Mouse (Mus musculus) thymus, postnatal 4 days (tissue): ENCODE measurements at regions not wholly inside any gene's neighbourhood (a gene's known extent, or its start where the extent isn't known, plus 50 kb on each side); places are given as distances from the start of the nearest gene placed in this dataset.

ENCODE experiments used
- DNase-seq: peaks from one replicate; pipeline ENCODE4 v3.0.0; 2021

- no peak for DNase-seq
Measured at GRCm38 (mm10) chr4:75730798-75731400, 452.8 kb upstream of the Dmac1 start.

GRCm38 (mm10) chr4:75714652-75715051 is 436.5 kb upstream of the Dmac1 start:
- DNase-seq = no peak

- peak; percentile 11 for DNase-seq
Measured at GRCm38 (mm10) chr4:75713960-75714359, 435.9 kb upstream of the Dmac1 start.

- no peak for DNase-seq
Measured at GRCm38 (mm10) chr4:75700780-75701378, 422.8 kb upstream of the Dmac1 start.

DNA sequence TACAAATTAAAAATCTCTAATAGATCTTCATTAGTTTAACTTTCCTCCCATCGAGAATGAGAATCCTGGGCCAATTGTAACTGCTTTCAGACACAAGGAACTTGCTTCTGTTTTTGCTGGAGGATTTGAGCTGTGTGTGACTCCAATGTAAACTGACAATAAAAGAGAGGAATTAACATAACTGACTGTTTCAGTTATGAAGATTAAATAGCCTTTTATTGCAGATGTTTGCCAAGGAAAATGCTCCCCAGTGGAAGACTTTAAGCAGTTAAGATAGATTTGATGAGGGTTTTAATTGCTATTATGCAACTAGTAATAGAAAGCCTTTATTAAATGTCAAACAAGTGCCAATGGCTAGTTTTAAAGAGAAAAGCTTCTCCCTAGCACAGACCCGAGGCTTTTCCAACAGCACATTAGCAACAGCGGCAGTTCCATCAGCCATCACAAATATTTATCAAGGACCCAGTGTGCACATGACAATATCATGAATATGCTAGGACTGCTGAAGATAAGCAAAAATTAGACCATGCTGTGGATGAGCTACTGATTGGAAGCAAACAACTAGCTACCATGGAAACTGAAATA is 398.6 kb upstream of the Dmac1 start:
- DNase-seq = no peak

GRCm38 (mm10) chr4:75641046-75641445 is 362.9 kb upstream of the Dmac1 start:
- no peak for DNase-seq

DNA sequence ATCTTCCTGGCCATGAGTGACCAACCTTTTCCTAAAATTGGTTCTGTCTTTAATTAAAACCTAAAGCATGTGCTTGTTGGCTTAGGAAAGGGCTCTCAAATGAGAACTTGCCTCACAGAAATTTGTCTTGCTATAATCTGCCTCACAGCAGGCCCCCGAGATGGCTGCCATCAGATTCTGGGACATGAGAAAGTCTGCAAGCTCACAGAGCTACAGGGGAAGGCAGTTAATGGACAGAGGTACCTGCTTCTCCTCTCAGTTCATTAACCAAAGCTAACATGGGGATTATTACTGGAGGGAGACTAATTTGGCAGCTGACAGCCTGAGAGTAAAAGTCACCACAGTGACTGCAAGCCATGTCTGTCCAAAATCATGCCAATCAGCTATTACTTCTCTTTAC is 358.5 kb upstream of the Dmac1 start:
- no peak for DNase-seq

DNA sequence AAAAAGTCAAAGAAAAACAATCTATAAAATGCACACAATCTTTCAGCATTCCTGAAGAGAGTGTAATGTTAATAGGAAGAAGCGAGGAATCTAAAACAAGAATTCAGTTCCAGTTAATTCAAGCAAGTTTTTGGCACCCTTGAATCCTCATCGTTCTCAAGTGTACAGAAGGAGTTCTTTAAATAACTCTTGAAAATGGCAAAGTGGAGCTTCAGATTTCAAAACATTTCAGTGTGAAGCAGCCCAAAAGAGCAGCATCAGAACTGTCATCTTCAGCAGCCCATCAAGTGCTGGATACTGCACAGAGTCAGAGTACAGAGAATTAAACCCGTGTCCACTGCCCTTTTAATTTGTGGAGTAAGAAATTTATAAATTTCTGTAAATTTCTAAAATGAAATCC is 311.8 kb upstream of the Dmac1 start:
- DNase-seq = no peak

DNA sequence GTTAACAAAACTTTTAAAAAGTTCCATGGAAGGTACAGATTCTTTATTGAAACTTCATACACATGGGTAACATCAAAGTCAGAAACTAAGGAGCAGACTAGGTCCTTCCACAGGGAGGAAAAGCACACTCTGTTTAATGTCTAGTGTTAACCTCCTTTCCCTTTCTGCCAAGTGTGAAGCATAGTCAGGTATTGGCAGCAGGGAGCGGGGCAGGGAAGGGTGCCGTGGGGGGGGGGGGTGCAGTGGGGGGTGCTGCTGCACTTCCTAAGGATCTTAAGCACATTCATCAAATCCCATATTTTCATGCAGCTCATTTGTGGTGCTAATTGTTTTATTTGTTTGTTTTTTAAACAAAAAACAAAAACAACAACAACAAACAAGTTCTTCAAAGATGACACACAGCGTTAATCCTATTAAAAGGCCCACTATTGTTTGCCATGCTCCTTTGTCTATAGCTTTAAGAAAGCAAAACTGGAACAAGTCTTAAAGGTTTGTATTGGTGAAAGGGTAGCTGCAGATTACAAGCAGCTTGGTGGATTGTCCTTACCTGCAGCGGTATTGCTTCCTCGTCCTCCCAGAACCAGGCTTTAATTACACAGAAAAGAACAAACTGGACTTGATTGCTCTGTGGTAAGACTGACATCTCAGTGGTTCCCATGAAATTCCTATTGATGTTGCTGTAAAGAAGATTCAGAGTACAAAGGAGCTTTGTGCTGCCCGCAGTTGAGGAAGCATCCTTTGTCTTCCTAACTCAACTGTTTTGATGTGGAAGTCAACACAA is 310.2 kb upstream of the Dmac1 start:
- no peak for DNase-seq

DNA sequence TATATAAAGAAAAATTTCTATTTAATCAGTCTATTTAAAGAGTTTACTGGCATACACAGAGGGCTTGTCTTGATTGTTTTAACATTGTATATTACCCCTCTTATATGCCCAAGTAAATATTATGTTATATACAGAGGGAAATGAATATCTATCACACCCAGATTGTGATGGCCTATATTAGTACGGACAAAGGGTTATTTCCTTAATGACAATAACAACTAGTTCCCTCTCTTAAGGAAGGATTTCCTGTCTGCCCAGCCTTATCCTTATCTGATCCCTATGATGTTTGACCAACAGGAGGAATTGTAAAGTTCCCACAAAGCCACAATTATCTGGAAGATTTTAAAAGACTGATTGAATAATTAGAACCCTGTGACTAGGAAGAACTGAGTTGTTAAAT is 301.8 kb upstream of the Dmac1 start:
- DNase-seq = no peak

GRCm38 (mm10) chr4:75572603-75573002 is 294.5 kb upstream of the Dmac1 start:
- no peak for DNase-seq

DNA sequence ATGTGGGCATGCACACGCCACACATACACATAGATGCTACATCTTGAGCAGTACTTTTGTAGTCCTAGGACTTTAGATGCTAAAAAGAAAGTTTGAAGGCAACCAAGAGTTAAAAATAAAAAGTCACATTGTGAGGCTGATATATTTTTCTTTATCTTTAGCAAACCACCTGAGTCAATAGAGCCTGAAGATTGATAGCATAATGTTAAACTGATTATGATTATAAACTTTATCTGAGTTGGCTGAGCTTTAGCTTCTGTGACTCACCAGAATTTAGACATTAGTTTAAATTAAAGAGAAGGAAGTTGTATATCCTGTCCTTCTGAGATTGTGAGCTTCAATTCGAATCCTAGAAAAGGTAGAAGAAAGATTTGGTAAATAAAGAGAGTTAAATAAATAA is 289.5 kb upstream of the Dmac1 start:
- no peak for DNase-seq

- no peak for DNase-seq
Measured at GRCm38 (mm10) chr4:75562480-75562879, 284.4 kb upstream of the Dmac1 start.

- DNase-seq = no peak
Measured at GRCm38 (mm10) chr4:75561792-75562191, 283.7 kb upstream of the Dmac1 start.

GRCm38 (mm10) chr4:75537787-75538186 is 259.7 kb upstream of the Dmac1 start:
- DNase-seq = no peak

DNA sequence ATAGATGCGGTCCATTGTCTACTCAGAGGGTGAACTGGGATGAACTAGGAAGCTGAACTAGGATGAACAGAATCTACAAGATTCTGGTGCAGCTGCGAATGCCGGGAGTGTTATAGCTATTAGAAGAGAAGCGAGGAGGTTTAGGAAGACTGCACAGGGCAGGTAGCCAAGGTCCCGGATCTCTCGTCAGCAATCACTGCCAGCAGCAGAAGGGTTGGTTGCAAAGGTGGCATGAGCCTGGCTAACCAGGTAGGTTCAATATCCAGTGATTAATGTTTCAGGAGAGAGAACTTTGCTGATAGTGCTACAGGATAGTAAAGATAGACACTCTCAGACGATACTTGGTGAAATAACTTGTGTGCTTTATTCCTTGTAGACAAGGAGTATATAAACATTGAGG is 257.0 kb upstream of the Dmac1 start:
- DNase-seq = no peak

DNA sequence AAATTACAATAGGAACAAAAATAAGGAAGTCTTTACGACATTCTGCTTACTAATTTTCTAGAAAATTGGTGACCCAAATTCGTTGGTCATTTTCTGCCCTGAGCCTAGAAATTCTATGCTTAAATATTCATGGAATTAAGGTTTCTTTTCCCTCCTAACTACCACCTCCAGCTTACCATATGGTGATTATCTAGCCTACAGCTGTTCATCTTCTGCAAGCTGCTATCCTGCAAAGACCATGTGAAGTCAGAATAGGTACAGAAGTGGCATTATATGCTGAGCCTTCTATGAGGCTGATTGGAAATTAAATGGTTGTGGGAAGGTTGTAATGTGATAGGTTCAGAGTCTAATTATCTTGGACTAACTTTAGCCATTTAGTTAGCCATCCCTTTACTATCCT is 251.5 kb upstream of the Dmac1 start:
- DNase-seq = no peak

DNA sequence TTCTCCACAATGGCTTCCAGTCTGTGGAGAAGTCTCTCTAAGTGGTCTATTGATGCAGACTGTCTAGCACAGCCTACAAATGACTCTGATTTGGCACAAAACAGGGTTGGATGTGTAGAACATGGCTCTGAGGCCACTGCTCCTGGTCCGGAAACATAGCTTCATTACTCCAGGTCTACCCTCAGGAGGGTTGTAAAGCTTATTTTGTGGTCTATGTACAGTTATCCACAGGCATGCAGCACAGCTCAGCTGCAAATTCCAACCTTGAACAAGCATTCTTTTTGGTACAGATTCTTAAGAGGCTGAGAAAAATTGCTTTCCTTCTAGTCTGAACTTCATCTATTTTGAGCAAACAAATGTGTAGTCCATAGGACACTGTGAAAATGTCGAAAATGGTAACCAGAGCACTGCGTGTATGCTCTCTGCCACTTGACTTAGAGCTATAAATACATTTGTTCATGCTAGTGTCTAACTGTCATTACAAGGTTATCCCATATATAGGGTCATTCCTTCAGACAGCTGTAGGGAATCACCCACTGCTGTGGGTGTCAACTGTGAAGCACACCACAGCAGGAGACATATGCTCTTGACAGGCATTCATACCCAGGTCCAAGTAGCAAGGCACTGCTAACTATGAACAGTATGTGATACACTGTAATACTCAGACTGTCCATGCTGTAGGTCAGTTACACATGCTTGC is 239.5 kb upstream of the Dmac1 start:
- DNase-seq = no peak
